Mouse (Mus musculus) heart, adult 11 months (tissue): Measurements from ENCODE around the gene Ngf.

Experiments used
- DNase-seq: peaks from one replicate; pipeline ENCODE4 v3.0.0; 2022

Ngf gene

GRCm38 (mm10) chr3:102469713-102470448 lies at the start of gene Ngf:
Ngf (plus strand) TSS chr3:102469919.
- DNase-seq = peak; percentile 98

- peak; percentile 98 for DNase-seq
Observed at GRCm38 (mm10) chr3:102445567-102445966, 24.2 kb upstream of the Ngf start.

- DNase-seq = peak; percentile 93
Observed at GRCm38 (mm10) chr3:102446691-102447090, 23.0 kb upstream of the Ngf start.

- peak; percentile 92 for DNase-seq
Observed at GRCm38 (mm10) chr3:102454566-102454965, 15.2 kb upstream of the Ngf start.

GRCm38 (mm10) chr3:102460528-102460927 lies 9.2 kb upstream of the Ngf start:
- peak; percentile 81 for DNase-seq

- peak; percentile 85 for DNase-seq
Observed at GRCm38 (mm10) chr3:102460986-102461385, 8.7 kb upstream of the Ngf start.

GRCm38 (mm10) chr3:102462703-102463336 lies 6.9 kb upstream of the Ngf start:
- DNase-seq = peak; percentile 84

GRCm38 (mm10) chr3:102463339-102463738 lies 6.4 kb upstream of the Ngf start:
- DNase-seq = peak; percentile 85

GRCm38 (mm10) chr3:102466587-102466986 lies 3.1 kb upstream of the Ngf start:
- peak; percentile 94 for DNase-seq

GRCm38 (mm10) chr3:102467121-102467520 lies 2.6 kb upstream of the Ngf start:
- peak; percentile 82 for DNase-seq

- no peak for DNase-seq
Observed at GRCm38 (mm10) chr3:102471251-102471650, 1.5 kb downstream of the Ngf start.

- peak; percentile 91 for DNase-seq
Observed at GRCm38 (mm10) chr3:102471799-102472198, 2.1 kb downstream of the Ngf start.

- peak; percentile 91 for DNase-seq
Observed at GRCm38 (mm10) chr3:102474275-102475155, 4.8 kb downstream of the Ngf start.

- DNase-seq = peak; percentile 93
Observed at GRCm38 (mm10) chr3:102477917-102478694, 8.4 kb downstream of the Ngf start.

- peak; percentile 90 for DNase-seq
Observed at GRCm38 (mm10) chr3:102490393-102491123, 20.8 kb downstream of the Ngf start.

GRCm38 (mm10) chr3:102498113-102498512 lies 28.4 kb downstream of the Ngf start:
- DNase-seq = no peak

- no peak for DNase-seq
Observed at GRCm38 (mm10) chr3:102498931-102499330, 29.2 kb downstream of the Ngf start.

- peak; percentile 91 for DNase-seq
Observed at GRCm38 (mm10) chr3:102500031-102500430, 30.3 kb downstream of the Ngf start.

GRCm38 (mm10) chr3:102501186-102501585 lies 31.5 kb downstream of the Ngf start:
- DNase-seq = no peak

- no peak for DNase-seq
Observed at GRCm38 (mm10) chr3:102505129-102505528, 35.4 kb downstream of the Ngf start.

- no peak for DNase-seq
Observed at GRCm38 (mm10) chr3:102506061-102506460, 36.3 kb downstream of the Ngf start.
